Mouse (Mus musculus) brain, adult 2 months (tissue): ENCODE measurements at regions not wholly inside any gene's neighbourhood (a gene's known extent, or its start where the extent isn't known, plus 50 kb on each side); places are given as distances from the start of the nearest gene placed in this dataset.

Experiments used
- DNase-seq: peaks from one replicate; pipeline ENCODE4 v3.0.0; 2011; ENCODE audit warnings: low read depth, low spot score

DNA sequence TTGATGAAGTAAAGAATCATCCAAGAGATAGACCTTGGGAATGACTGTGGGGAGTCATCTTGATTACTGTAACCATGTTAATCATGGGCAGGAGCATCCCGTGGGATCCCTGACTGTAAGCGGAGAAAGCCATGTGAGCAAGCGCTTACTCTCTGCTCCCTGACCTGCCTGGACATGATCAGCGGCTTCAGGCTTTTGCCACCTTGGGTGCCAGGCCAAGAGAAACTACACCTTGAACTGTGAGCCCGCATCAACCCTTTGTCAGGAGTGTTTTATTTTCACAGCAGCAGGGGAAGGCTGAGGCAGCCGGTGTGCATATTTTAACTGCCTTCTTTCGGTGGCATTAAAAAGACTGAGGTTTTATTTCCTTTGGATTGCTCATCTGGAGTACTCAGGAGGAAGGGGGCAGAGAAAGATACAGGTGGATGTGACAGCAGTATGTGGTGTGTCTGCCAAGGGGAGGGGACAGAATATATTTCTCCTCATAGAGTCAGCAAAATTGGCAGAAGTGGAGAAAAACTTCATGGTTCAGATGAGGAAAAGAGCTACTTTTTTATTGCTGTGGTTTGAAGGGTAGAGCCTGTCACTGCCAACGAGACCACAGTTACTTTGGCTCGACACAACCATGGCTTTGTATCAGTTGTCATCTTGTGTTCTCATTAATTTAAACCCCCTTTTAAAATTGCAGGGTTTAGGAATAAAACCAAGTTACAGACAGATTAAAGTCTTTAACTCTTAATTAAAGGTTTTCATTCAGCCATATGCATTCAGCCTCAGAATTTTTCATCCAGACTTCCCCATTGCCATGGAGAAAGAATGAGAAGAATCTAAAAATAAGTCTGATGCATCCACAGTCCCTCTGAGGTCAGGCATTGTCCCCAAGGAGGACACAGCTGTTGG is 208.1 kb upstream of the Ercc4 start:
- DNase-seq, result peak; percentile 39

DNA sequence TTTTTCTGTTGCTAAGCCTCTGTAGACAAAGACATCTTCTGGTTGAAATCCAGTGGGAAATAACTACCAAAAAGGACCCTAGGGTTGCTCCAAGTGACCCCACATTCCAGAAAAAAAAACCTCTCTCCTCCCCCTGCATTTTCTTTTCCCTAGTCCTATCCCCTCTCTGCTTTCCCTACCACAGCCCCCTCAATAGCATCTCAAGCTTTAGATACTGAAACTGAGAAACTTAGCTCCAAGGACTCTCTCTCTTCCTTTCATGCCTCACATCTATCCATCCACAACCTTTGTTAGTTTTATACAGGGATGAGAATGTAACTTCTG is 207.5 kb upstream of the Ercc4 start:
- DNase-seq, result no peak

DNA sequence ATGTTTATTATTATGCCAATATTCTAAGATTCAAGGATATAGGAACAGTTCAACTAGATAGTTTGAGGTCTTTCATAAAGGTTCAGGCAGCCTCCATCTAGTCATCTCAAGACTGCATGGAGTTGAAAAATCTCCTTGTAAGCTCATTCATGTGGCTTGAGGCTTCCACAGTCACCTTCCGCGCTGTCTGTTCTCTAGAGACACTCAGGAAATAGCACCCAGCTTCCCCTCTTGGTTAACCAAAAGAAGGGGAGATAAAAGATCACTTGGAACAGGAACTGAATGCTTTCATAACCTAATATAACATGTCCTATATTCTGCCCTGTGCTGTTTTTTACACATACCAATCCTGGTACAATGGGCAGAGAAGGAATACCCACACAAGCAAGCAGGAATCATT is 206.3 kb upstream of the Ercc4 start:
- no peak for DNase-seq

DNA sequence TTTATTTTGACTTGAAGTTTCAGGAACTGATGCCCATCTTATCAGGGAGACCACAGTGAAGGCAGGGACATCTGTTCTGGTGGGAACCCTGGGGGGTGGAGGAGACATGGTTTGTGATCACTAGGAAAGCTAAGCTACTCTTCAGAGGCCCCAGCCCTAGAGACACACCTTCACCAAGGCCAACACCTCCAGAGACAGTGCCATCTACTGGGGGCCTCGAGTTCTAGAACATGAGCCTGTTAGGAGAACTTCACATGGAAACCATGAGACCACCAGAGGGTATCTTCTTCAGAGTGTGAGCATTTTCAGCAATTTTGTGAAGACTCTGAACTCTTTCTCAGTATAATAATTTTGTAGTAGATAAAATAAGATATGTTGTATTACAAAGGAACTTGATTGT is 204.5 kb upstream of the Ercc4 start:
- DNase-seq, result no peak

- peak; percentile 63 for DNase-seq
These were observed 184.8 kb upstream of the Ercc4 start for GRCm38 (mm10) chr16:12924668-12925067.

DNA sequence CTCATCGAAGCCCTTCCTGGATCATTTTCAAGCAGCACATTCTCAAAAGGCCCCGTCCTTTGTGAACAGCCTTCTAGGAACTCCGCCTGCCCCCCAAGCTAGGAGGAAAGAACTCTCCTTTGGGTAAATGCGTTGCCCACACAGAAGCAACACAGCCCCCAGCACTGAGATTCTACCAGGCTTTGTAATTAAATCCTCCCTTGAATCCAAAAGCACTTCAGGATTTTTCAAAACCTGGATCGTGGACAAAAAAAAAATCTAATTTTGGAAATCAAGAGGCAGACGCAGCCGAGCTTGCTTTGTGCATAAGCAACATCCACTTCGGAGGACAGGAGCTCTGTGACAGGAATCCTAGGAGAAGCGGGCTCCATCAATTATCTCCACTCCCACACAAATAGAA is 183.6 kb upstream of the Ercc4 start:
- peak; percentile 85 for DNase-seq

GRCm38 (mm10) chr16:12931111-12931510 is 178.4 kb upstream of the Ercc4 start:
- DNase-seq, result no peak

- no peak for DNase-seq
These were observed 176.5 kb upstream of the Ercc4 start for GRCm38 (mm10) chr16:12932959-12933358.

GRCm38 (mm10) chr16:12934586-12934985 is 174.9 kb upstream of the Ercc4 start:
- DNase-seq, result no peak

GRCm38 (mm10) chr16:12935266-12935665 is 174.2 kb upstream of the Ercc4 start:
- no peak for DNase-seq

DNA sequence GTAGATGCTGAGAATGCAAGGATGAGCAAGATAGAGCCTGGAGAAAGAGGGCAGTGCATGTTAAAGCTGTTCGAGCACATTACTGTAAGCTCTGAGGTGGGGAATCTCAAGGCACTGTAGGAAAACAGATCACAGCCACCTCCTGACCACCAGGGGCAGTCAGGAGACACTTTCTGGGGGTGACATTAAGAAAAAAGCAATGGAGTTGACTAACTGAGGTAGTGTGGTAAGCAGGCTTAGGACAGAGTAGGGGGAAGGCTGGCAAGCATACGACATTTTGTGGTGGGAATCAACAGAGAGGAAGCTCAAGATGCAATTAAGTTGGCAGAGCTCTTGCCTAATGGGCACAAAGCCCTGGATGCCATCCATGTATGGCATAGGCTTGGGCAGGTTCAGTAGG is 172.9 kb upstream of the Ercc4 start:
- DNase-seq, result no peak

- no peak for DNase-seq
These were observed 170.9 kb upstream of the Ercc4 start for GRCm38 (mm10) chr16:12938563-12938962.

- peak; percentile 66 for DNase-seq
These were observed 158.3 kb upstream of the Ercc4 start for GRCm38 (mm10) chr16:12951176-12951575.

DNA sequence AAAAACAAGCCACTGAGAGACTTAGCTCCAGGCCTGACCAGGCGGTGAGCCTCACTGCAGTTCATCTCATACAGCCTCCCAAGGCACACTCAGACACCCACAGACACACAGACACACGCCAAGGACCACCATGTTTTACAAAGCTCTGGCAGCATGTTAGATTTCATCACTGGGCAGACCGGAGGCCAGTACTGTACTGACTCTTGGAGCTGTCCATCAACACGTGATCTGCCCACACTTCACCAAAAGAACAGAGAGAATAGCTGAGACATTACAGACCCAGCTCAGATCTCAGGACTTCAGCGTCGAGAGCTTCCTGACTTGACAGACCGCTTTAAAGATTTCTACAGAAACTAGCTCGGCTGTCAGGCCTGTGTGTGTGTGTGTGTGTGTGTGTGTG is 155.5 kb upstream of the Ercc4 start:
- no peak for DNase-seq

DNA sequence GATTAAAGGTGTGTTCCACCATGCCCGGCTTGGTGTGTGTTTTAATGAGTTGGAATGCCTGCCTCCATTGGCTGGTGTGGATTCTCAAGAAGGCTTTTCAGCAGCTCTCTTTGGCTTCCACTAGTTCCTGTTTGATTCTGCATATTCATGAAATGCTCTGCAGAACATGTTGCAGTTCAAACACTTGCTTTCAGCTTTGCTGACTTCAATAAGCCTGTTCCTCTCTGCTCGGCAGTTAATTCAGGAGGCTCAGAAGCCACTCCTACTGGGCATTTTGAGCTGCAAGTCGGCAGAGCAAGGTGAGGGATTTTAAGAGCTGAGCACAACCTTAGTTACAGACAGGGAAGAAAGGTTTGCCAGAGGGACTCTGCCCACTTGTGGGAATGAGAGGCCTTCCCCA is 153.1 kb upstream of the Ercc4 start:
- peak; percentile 24 for DNase-seq

DNA sequence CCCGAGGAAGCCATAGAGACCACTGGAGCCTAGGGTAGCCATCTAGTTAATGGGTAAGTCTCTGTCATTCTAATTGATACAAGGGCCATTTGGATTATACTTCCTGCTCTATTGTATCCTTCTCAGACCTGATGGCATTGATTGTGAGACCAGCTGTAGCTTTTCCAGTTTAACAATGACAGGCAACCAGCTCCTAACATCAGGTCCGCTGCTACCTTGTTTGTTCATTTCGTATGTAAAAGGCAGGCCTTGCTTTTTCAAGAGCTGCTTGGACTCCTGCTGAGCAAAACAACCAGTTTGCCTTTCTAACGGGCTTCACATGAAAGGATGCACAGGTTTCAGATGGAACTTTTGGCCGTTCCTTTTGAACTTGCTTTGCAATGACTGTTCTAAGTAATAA is 148.6 kb upstream of the Ercc4 start:
- no peak for DNase-seq

DNA sequence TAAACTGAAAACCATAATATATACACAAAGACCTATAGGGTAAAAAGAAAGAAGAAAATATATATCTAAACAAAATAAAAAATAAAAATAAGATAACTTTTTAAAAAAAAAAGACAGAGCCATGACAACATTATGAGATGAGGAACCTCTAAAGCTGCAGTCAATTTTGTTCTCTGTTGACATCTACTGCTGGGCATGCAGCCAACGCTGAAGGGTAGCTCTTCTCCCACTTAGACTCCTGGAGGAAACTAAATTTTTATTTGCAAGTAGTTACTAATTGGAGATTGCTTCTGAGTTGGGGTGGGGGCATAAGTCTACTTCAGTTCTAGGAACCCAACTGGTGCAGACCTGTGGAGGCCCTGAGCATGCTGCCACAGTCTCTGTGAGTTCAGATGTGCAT is 126.8 kb upstream of the Ercc4 start:
- DNase-seq, result peak; percentile 55

DNA sequence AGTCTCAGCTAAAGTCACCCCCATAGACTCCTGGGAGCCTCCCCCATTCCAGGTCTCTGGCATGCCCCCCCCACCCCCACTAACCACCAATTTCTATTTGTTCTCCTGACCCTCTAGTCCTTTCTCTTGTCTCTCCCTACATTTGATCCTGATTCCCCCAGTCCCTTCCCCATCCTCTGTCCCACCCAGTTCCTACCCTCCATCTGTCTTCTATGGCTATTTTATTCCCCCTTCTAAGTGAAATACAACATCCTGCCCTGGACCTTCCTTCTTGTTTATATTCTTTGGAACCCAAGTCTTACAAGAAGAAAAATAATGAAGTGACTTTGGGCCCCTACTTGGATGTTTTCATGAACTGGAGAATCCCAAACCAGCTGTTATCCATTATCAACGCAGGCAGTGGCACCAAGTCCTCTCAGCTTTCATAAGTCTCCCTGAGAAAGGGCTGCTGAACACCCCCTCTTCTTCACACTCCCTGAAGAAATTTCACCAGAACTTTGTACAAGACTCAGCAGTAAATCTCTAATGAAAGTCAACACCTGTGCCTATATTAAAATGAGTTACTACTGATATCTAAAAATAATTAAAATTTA is 108.1 kb upstream of the Ercc4 start:
- DNase-seq, result no peak

DNA sequence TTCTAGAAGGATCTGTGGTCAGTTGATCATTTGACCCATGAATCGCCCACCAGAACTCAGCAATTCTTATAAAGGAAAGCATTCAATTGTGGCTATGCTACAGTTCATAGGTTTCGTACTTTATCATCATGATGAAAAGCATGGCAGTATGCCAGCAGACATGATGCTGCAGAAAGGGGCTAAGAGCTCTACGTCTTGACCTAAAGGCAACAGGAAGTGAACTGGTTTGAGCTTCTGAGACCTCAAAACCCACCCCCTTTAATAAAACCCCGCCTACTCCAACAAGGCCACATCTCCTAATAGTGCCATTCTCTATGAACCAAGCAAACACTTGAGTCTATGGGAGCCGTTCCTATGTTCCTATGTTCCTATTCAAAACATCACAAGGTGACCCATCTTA is 96.6 kb upstream of the Ercc4 start:
- DNase-seq, result no peak

GRCm38 (mm10) chr16:13013891-13014644 is 95.4 kb upstream of the Ercc4 start:
- no peak for DNase-seq

DNA sequence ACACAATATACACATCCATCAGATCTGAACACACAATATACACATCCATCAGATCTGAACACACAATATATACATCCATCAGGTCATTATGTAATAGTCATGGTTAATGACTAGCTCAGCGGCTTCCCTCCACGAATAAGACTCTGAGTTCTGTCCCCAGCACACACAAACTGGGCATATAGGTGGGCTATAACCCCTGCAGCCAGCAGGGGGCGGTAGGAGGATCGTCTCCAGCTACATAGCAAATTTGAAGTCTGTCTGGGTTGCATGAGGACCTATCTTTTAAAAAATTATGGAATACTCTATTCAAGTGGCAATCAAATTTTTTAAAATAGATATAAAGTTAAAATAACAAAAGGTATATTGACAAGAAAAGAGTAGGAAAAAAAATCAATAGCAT is 86.6 kb upstream of the Ercc4 start:
- DNase-seq, result peak; percentile 28

DNA sequence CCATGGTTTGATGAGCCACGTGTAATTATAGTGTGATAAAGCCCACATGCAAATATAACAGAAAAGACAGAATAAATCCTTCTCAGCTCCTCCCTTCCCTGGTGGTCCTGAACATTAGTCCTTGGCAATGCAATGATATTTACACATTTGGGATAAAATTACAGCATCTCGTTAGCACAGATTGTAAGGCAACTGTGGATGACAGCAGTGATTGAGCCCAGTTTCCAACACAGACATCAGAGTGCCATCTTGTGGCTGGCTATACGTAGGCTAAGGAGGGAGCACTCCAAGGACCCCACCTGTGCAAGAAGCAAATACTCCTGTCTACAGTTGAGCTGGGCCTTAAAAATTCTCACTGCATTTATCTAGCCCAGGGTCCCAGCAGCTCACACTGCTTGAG is 84.1 kb upstream of the Ercc4 start:
- DNase-seq, result peak; percentile 81

DNA sequence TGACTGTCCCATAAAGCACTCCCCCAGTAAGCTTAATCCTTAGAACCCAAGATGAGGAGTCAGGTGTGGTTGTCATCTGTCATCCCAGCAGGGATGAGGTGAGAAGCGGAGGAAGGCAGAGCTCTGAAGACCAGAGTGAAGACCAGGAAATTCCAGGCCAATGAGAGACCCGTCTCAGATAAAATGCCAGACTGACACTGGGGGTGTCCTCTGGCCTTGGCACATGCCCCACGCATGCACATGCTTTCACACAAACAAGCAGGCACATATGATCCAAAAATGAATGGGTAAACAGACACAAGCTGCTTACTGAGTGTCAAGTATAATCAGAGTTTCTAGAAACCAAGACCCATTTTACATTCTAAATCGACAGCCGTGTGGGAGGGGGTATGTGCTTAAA is 75.3 kb upstream of the Ercc4 start:
- no peak for DNase-seq
